Mouse (Mus musculus) midbrain, embryonic 13.5 days (tissue): ENCODE measurements at regions not wholly inside any gene's neighbourhood (a gene's known extent, or its start where the extent isn't known, plus 50 kb on each side); places are given as distances from the start of the nearest gene placed in this dataset.
"Not testable (repeated sequence)": the region's sequence is repeated elsewhere in the genome, so short reads cannot be mapped to it uniquely, and the experiment has no call there.

Source experiments
- ATAC-seq: fragments of 200-750 bp; cut with Nextera tagmentation; 2 replicates; pipeline ENCODE4 v1.8.0; 2017; ENCODE audit warnings: mild to moderate bottlenecking, moderate TSS enrichment, moderate library complexity
- H3K27ac ChIP-seq: fragments of 300-500 bp; sonication (generic); 2 replicates; pipeline ENCODE4 v1.5.1; 2015; ENCODE audit warnings: inconsistent platforms, mild to moderate bottlenecking, moderate library complexity
- H3K27me3 ChIP-seq: fragments of 300-500 bp; sonication (generic); 2 replicates; pipeline ENCODE4 v1.6.1; 2015; ENCODE audit warnings: mild to moderate bottlenecking, inconsistent platforms
- H3K36me3 ChIP-seq: fragments of 300-500 bp; sonication (generic); 2 replicates; pipeline ENCODE4 v1.6.1; 2015; ENCODE audit warnings: mild to moderate bottlenecking, inconsistent platforms
- H3K4me1 ChIP-seq: fragments of 300-500 bp; sonication (generic); replicated peaks from 2 replicates; pipeline ENCODE4 v1.6.1; 2015; ENCODE audit warnings: inconsistent platforms
- H3K4me2 ChIP-seq: fragments of 300-500 bp; sonication (generic); replicated peaks from 2 replicates; pipeline ENCODE4 v1.6.1; 2015; ENCODE audit warnings: moderate library complexity, mild to moderate bottlenecking, inconsistent platforms
- H3K4me3 ChIP-seq: fragments of 300-500 bp; sonication (generic); replicated peaks from 2 replicates; pipeline ENCODE4 v1.5.1; 2015; ENCODE audit warnings: mild to moderate bottlenecking, inconsistent platforms
- H3K9ac ChIP-seq: fragments of 300-500 bp; sonication (generic); replicated peaks from 2 replicates; pipeline ENCODE4 v1.6.1; 2015; ENCODE audit warnings: mild to moderate bottlenecking, inconsistent platforms
- H3K9me3 ChIP-seq: fragments of 300-500 bp; sonication (generic); 2 replicates; pipeline ENCODE4 v1.6.1; 2016; ENCODE audit warnings: mild to moderate bottlenecking, inconsistent platforms
- WGBS: fragments of 180-500 bp; shearing (Covaris S2); methylation state at CpG from one replicate; pipeline ENCODE4 v1.1.7; 2015; 5-methylcytosine and 5-hydroxymethylcytosine counted together

- not testable (repeated sequence) for H3K9ac ChIP-seq, H3K36me3 ChIP-seq, H3K4me3 ChIP-seq, H3K27ac ChIP-seq, H3K4me2 ChIP-seq, ATAC-seq, H3K27me3 ChIP-seq, H3K9me3 ChIP-seq
- WGBS, result 83% methylated on average over 2 of the region's 2 CpGs
- peaks cover 24% of the 10 kb centered on the region for H3K4me1 ChIP-seq
These were observed 169.3 kb downstream of the Qk start for GRCm38 (mm10) chr17:10150403-10150689.

GRCm38 (mm10) chr17:10149682-10150402, 169.8 kb downstream of the Qk start:
- ATAC-seq, result no peak
- 63% methylated on average over 8 of the region's 8 CpGs for WGBS
- Histone ChIP-seq H3K27ac (no peak overlapping the region), H3K4me1 (peaks cover 24% of the 10 kb centered on the region), H3K9ac (no peak overlapping the region), H3K36me3 (no peaks in the 10 kb centered on the region), H3K4me3 (no peak overlapping the region), H3K27me3 (no peaks in the 10 kb centered on the region), H3K9me3 (no peaks in the 10 kb centered on the region), H3K4me2 (no peak overlapping the region)

GRCm38 (mm10) chr17:10147106-10147505, 172.5 kb downstream of the Qk start:
- peak; percentile 79 for ATAC-seq
- 8% methylated on average over 8 of the region's 8 CpGs for WGBS
- Histone ChIP-seq H3K27ac (no peak overlapping the region; the same call in 1 of the 2 replicates), H3K4me2 (no peak overlapping the region), H3K4me3 (no peak overlapping the region), H3K36me3 (no peaks in the 10 kb centered on the region), H3K4me1 (peaks cover 15% of the 10 kb centered on the region), H3K27me3 (no peaks in the 10 kb centered on the region), H3K9me3 (peaks cover under 1% of the 10 kb centered on the region; the same call in 1 of the 2 replicates), H3K9ac (no peak overlapping the region)

GRCm38 (mm10) chr17:10146576-10146975, 173.1 kb downstream of the Qk start:
- H3K4me3 ChIP-seq, result no peak overlapping the region
- 70% methylated on average over 3 of the region's 3 CpGs for WGBS
- no peak for ATAC-seq
- H3K36me3 ChIP-seq, result no peaks in the 10 kb centered on the region
- H3K9ac ChIP-seq, result no peak overlapping the region
- peaks cover 15% of the 10 kb centered on the region for H3K4me1 ChIP-seq
- H3K27ac ChIP-seq, result no peak overlapping the region
- H3K9me3 ChIP-seq, result peaks cover 5% of the 10 kb centered on the region; the same call in 1 of the 2 replicates
- no peaks in the 10 kb centered on the region for H3K27me3 ChIP-seq
- no peak overlapping the region for H3K4me2 ChIP-seq

DNA sequence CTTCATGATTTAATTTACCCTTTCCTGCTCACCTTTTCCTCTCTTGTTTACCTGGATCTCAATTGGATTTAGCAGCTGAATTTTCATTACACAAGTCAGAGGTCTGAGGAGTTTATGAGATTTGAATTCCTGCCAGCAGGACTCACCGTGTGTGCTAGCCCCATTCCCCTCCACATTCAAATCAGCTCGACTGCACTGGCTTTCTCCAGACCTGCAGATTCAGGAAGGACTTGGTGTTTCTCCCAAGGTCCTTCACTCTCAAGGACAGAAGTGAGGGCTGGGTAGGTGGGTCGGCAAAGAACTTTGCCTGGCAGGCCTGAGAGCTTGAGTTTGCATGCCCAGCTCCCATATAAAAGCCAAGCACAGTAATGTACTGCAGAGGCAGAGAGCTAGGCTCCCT, 180.8 kb downstream of the Qk start:
- no peak for ATAC-seq
- peaks cover 4% of the 10 kb centered on the region for H3K4me1 ChIP-seq
- no peaks in the 10 kb centered on the region for H3K36me3 ChIP-seq
- no peak overlapping the region for H3K4me3 ChIP-seq
- no peak overlapping the region for H3K4me2 ChIP-seq
- no peak overlapping the region for H3K27ac ChIP-seq
- no peaks in the 10 kb centered on the region for H3K27me3 ChIP-seq
- 58% methylated on average over 3 of the region's 3 CpGs for WGBS
- H3K9ac ChIP-seq, result no peak overlapping the region
- H3K9me3 ChIP-seq, result peaks cover 5% of the 10 kb centered on the region; the same call in 1 of the 2 replicates

DNA sequence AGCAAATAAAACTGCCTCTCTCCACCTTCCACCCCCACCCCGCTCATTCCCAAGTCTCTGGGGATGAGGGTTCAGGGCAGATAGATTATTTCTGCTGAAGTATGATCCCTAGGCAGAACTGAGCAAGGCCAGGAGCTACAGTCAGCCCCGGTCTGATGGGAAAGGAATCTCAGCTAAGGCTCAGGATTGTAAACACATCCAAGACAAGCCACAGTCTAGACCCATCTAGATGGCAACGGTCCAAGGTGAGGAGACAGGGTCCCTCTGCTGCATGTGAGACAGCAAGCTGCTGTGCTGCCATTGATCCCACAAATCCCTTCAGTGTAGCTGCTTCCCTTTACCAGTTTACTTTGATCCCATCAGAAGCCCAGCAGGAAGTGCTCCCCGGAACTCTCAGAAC, 181.3 kb downstream of the Qk start:
- ATAC-seq, result no peak
- H3K9me3 ChIP-seq, result peaks cover 5% of the 10 kb centered on the region; the same call in 1 of the 2 replicates
- H3K4me2 ChIP-seq, result no peak overlapping the region
- no peak overlapping the region for H3K27ac ChIP-seq
- WGBS, result 78% methylated on average over 4 of the region's 4 CpGs
- no peaks in the 10 kb centered on the region for H3K36me3 ChIP-seq
- no peak overlapping the region for H3K9ac ChIP-seq
- no peak overlapping the region for H3K4me3 ChIP-seq
- no peaks in the 10 kb centered on the region for H3K27me3 ChIP-seq
- H3K4me1 ChIP-seq, result peaks cover 4% of the 10 kb centered on the region

DNA sequence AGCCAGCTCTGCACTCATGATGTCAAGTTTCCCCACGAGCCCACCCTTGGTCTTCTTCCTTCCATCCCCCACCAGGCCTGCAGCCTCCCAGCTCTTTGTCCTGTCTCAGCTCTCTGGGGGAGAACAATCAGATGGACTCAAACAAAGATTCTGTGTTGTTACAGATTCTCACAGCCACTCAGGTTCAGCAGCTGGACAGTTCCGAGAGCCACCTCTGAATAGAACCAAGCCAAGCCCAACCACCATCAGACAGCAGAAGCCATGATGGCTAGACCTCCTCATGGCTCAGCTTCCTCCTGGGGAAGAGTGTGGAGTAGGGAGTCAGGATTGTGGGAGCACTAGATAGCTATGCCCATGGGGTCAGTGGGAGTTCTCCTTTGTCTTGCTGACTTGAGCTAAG, 184.5 kb downstream of the Qk start:
- no peak overlapping the region for H3K27ac ChIP-seq
- ATAC-seq, result no peak
- no peaks in the 10 kb centered on the region for H3K9me3 ChIP-seq
- no peak overlapping the region for H3K4me2 ChIP-seq
- H3K27me3 ChIP-seq, result no peaks in the 10 kb centered on the region
- WGBS, result 73% methylated on average over 2 of the region's 2 CpGs
- no peaks in the 10 kb centered on the region for H3K36me3 ChIP-seq
- H3K4me3 ChIP-seq, result no peak overlapping the region
- no peak overlapping the region for H3K9ac ChIP-seq
- peaks cover 4% of the 10 kb centered on the region for H3K4me1 ChIP-seq

GRCm38 (mm10) chr17:10128591-10128990, 191.1 kb downstream of the Qk start:
- ATAC-seq, result no peak
- H3K27ac ChIP-seq, result no peak overlapping the region
- no peaks in the 10 kb centered on the region for H3K27me3 ChIP-seq
- H3K36me3 ChIP-seq, result no peaks in the 10 kb centered on the region
- no peak overlapping the region for H3K4me3 ChIP-seq
- H3K9me3 ChIP-seq, result no peaks in the 10 kb centered on the region
- no peak overlapping the region for H3K4me2 ChIP-seq
- H3K9ac ChIP-seq, result no peak overlapping the region
- H3K4me1 ChIP-seq, result peaks cover 4% of the 10 kb centered on the region; the same call in 1 of the 2 replicates
- 49% methylated on average over 8 of the region's 8 CpGs for WGBS

- 47% methylated on average over 3 of the region's 3 CpGs for WGBS
- Histone ChIP-seq H3K27me3 (no peaks in the 10 kb centered on the region), H3K27ac (no peak overlapping the region), H3K4me3 (no peak overlapping the region), H3K4me2 (no peak overlapping the region), H3K9ac (no peak overlapping the region), H3K9me3 (no peaks in the 10 kb centered on the region), H3K4me1 (0 out of 2 replicates have a peak, but pooled peaks cover 3% of the 10 kb centered on the region), H3K36me3 (no peaks in the 10 kb centered on the region)
- no peak for ATAC-seq
These were observed 197.2 kb downstream of the Qk start for GRCm38 (mm10) chr17:10122411-10122810.

- 93% methylated on average over 2 of the region's 2 CpGs for WGBS
- Histone ChIP-seq H3K36me3 (no peaks in the 10 kb centered on the region), H3K27me3 (no peaks in the 10 kb centered on the region), H3K27ac (no peak overlapping the region), H3K4me3 (no peak overlapping the region), H3K4me2 (no peak overlapping the region), H3K4me1 (peaks cover 16% of the 10 kb centered on the region), H3K9ac (no peak overlapping the region), H3K9me3 (no peaks in the 10 kb centered on the region)
- ATAC-seq, result no peak
These were observed 207.5 kb downstream of the Qk start for GRCm38 (mm10) chr17:10112118-10112517.

DNA sequence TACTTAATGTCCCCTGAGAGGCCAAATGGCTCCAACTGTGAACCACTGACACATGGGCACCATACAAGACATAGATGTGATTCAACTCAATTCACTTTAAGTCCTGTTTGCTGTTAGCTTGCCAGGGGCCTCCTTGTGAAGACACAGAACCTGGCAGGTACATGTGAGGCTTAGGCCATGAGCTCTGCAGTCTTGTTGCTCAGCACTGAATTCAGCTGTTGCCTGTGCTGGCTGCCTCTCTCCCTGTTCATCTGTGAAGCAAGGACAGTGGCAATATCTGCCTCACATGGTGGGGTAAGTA, 209.3 kb downstream of the Qk start:
- no peaks in the 10 kb centered on the region for H3K36me3 ChIP-seq
- no peak for ATAC-seq
- no peak overlapping the region for H3K9ac ChIP-seq
- no peaks in the 10 kb centered on the region for H3K27me3 ChIP-seq
- peak overlapping the region; percentile 35; the same call in 1 of the 2 replicates for H3K27ac ChIP-seq
- H3K4me2 ChIP-seq, result no peak overlapping the region
- H3K9me3 ChIP-seq, result no peaks in the 10 kb centered on the region
- no peak overlapping the region for H3K4me3 ChIP-seq
- H3K4me1 ChIP-seq, result peaks cover 16% of the 10 kb centered on the region

DNA sequence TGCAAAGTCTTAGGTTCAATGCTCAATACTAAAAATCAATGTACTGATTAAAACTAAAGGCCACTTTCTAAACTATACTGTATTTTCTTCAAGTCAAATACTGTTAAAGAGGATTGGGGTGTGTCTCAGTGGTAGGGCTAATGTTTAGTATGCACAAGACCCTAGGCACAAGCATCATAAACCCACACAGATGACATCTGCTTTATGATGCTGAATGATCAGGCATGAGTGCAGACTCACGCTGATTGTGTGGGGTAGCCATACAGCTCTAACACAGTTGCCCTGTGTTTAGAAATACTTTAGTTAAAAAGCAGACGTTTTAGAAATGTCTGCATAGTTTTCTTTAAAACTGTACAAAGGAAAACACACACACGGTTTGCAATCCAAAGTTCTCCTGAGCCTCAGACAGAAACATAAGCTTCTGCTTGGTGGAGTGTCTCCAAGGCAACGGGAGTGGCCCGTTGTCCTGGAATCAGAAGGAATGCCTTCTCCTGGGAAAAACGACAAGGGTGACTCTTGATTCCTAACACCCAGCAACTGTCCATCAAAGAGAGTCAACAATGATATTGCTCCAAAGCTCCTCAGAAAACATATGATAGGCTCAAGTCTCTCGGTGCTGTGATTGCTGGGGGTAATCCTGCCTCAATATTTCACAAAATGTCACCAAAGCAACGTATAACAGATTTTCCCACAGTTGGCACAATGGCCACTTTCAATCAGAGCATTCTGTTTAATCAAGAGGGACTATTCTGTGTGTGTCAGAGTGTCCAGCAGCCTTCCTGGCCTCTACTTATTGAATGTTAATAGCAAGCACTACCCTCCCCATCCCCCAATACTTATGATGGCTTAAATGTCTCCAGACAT, 209.9 kb downstream of the Qk start:
- peak overlapping the region; percentile 37; the same call in 1 of the 2 replicates for H3K27ac ChIP-seq
- ATAC-seq, result peak; percentile 84
- 15% methylated on average over 8 of the region's 8 CpGs for WGBS

More for the DNA sequence above, 209.9 kb downstream of the Qk start:
- no peak overlapping the region for H3K9ac ChIP-seq
- no peak overlapping the region for H3K4me2 ChIP-seq
- H3K27me3 ChIP-seq, result no peaks in the 10 kb centered on the region
- H3K9me3 ChIP-seq, result no peaks in the 10 kb centered on the region
- no peaks in the 10 kb centered on the region for H3K36me3 ChIP-seq
- peaks cover 16% of the 10 kb centered on the region for H3K4me1 ChIP-seq
- no peak overlapping the region for H3K4me3 ChIP-seq
